Mouse (Mus musculus) heart, adult 2 months (tissue): ENCODE data around the gene Tubgcp2. TPM values are rescaled to one million over a fixed set of nuclear protein-coding genes. Genes with fewer than 3 reads are reported as not detected.

ENCODE experiments used
- DNase-seq, 2 experiments: peaks; one replicate each; pipeline ENCODE4 v3.0.0; 2021
- H3K27ac ChIP-seq: fragments of 200-600 bp; 2 replicates; pipeline ENCODE4 v1.8.1; 2022
- H3K27me3 ChIP-seq: fragments of 200-500 bp; 2 replicates; pipeline ENCODE4 v1.6.1; 2012; ENCODE audit warnings: mild to moderate bottlenecking, low read length, inconsistent platforms, mixed read lengths; ENCODE audit not compliant: control insufficient read depth, insufficient read depth
- H3K36me3 ChIP-seq: fragments of 200-500 bp; 2 replicates; pipeline ENCODE4 v1.6.1; 2012; ENCODE audit warnings: low read length, inconsistent platforms; ENCODE audit not compliant: control insufficient read depth, insufficient read depth
- H3K4me1 ChIP-seq: fragments of 200-500 bp; 2 replicates; pipeline ENCODE4 v1.6.1; 2011; ENCODE audit warnings: low read length; ENCODE audit not compliant: control insufficient read depth, insufficient read depth
- H3K4me3 ChIP-seq: fragments of 200-600 bp; 2 replicates; pipeline ENCODE4 v1.8.1; 2022
- H3K79me2 ChIP-seq: fragments of 200-500 bp; replicated peaks from 2 replicates; pipeline ENCODE4 v1.6.1; 2012; ENCODE audit warnings: mild to moderate bottlenecking, inconsistent platforms, low read length, moderate library complexity, mixed read lengths; ENCODE audit not compliant: control insufficient read depth, insufficient read depth
- H3K9ac ChIP-seq: fragments of 200-500 bp; 2 replicates; pipeline ENCODE4 v1.6.1; 2012; ENCODE audit warnings: low read depth, mild to moderate bottlenecking, control low read depth, inconsistent platforms, low read length, mixed read lengths
- CTCF ChIP-seq: fragments of 200-600 bp; IDR thresholded peaks from 2 replicates; pipeline ENCODE4 v1.8.1; 2022; ENCODE audit warnings: antibody characterized with exemption, mild to moderate bottlenecking, moderate library complexity
- EP300 ChIP-seq: fragments of 200-500 bp; IDR thresholded peaks from 2 replicates; pipeline ENCODE4 v1.6.1; 2011; ENCODE audit warnings: low read depth, low read length, control low read depth; ENCODE audit not compliant: insufficient read depth
- POLR2A ChIP-seq: fragments of 200-500 bp; IDR thresholded peaks from 2 replicates; pipeline ENCODE4 v1.6.1; 2011; ENCODE audit warnings: mild to moderate bottlenecking, low read depth, low read length, control low read depth; ENCODE audit not compliant: insufficient read depth
- WGBS: fragments of 180-500 bp; shearing (Covaris S2); methylation state at CpG from one replicate; pipeline ENCODE4 v1.1.7; 2018; 5-methylcytosine and 5-hydroxymethylcytosine counted together
- intact Hi-C: fragments of 180-260 bp; cut with DNase I; formaldehyde crosslinking; loops from one replicate; pipeline ENCODE4 v1.15.1; 2025
- polyA plus RNA-seq: library from polyadenylated mRNA; depleted of rRNA; stranded (reverse); fragments of >200 nt; gene quantifications from 2 replicates; pipeline ENCODE4 v1.2.3, GENCODE M21; 2012
- total RNA-seq, 2 experiments: library from RNA; stranded (reverse); gene quantifications; 2 replicates each; pipeline ENCODE4 v1.2.3; 2021

The Tubgcp2 gene
- total and polyA plus RNA-seq, 3 experiments: 21.7 to 33.5 (median 28.4) TPM

DNA sequence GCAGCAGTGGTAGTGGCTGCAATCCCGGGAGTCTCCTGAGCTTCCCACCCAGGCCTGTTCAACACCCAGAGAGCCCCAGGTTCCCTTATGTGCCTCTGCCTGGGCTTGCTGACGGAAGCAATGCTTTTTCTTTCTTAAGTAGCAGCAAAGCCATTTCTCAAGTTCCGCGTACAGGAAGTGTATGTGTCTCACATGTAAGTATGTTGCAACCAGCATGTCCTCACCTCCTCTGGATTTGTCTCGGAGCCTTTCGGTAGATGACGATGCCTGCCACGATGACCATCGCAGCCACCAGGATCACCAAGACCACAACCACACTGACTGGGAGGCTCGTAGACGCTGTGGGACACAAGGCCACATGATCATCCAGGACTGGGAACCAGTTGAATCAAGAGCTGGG, 52.0 kb downstream of the Tubgcp2 start:
- 89% methylated on average over 11 of the region's 11 CpGs for WGBS
- intact Hi-C loops: no loop called here
- H3K36me3 ChIP-seq: no peaks in the 10 kb centered on the region
- TF ChIP-seq POLR2A (no peak), CTCF (no peak), EP300 (no peak)
- no peak overlapping the region for H3K9ac ChIP-seq
- H3K27me3 ChIP-seq: no peaks in the 10 kb centered on the region
- no peak overlapping the region for H3K4me3 ChIP-seq
- no peaks in the 10 kb centered on the region for H3K79me2 ChIP-seq
- no peak overlapping the region for H3K27ac ChIP-seq
- no peaks in the 10 kb centered on the region for H3K4me1 ChIP-seq
- DNase-seq: no peak

DNA sequence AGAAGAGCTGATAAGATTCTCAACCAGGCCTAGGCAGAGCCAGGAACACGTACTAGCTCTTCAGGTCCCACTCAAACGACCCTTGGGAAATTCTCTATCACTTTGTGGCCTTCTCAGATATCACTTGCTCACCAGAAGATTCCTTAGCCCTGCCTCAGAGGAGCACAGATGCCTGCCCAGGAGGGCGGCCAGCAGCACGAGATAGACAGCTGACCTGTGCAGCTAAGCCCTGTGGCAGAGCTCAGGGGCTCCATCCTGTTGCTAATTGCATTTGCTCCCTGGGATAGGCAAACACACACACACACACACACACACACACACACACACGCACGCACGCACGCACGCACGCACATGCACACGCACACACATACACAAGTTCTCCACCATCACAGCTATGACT, 54.4 kb downstream of the Tubgcp2 start:
- Histone ChIP-seq H3K9ac (no peak overlapping the region), H3K4me1 (peaks cover 3% of the 10 kb centered on the region), H3K79me2 (no peaks in the 10 kb centered on the region), H3K27ac (no peak overlapping the region), H3K27me3 (no peaks in the 10 kb centered on the region), H3K4me3 (no peak overlapping the region), H3K36me3 (no peaks in the 10 kb centered on the region)
- WGBS: 81% methylated on average over 11 of the region's 11 CpGs
- TF ChIP-seq CTCF (no peak), POLR2A (no peak), EP300 (no peak)
- DNase-seq: no peak
- intact Hi-C loops: no loop called here

DNA sequence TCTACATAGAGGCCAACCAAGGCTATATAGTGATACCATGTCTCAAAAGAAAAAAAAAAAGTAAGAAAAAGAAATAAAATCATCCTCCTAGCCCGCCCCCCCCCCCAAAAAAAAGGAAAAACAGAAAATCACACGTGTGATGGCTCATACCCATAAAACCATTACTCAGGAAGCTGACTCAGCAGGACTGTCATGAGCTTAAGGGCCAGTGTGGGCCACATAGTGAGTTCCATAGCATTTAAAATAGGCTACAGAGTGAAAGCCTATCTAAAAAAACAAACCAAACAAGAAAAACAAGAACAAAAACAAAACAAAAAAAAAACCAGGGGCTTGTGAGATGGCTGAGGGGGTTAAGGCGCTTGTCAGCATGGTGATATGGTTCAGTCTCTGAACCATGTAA, 55.7 kb downstream of the Tubgcp2 start:
- H3K79me2 ChIP-seq: no peaks in the 10 kb centered on the region
- H3K4me3 ChIP-seq: no peak overlapping the region
- 61% methylated on average over 3 of the region's 3 CpGs for WGBS
- H3K27me3 ChIP-seq: no peaks in the 10 kb centered on the region
- TF ChIP-seq CTCF (no peak), POLR2A (no peak), EP300 (no peak)
- H3K9ac ChIP-seq: no peak overlapping the region
- H3K36me3 ChIP-seq: no peaks in the 10 kb centered on the region
- no peak for DNase-seq
- no peak overlapping the region for H3K27ac ChIP-seq
- intact Hi-C loops: no loop called here
- H3K4me1 ChIP-seq: peaks cover 3% of the 10 kb centered on the region

DNA sequence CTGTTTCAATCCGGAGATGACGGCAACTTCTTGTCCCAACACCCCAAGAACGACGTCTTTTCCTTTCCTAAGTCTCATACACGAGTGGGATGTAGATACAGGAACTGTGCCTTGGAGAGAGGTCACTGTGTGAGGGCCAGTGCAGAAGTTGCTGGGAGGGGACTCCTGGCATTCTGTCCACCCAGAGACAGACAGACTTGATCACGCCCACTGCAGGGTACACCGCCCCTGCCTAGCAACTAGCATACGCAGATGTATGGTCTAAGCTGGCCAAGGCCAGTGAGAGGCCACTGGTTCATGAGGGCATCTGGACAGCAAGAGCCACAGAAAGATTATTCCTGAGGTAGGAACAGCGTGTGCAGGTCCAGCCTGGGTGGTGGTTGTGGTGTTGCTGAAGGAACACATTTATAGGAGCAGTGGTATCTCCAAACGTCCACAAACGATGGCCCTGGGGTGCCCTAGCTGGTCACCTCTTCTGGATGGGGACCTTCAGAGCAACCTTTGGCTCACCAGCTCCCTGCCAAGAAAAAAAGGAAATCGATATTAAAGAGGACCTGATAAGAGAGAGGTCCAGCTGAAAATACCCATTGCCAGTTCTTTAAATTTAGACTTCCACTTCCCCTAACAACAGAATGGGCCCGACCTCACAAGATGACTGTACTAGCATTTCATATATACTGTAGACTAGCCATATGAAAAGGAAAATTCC, 57.3 kb downstream of the Tubgcp2 start:
- Histone ChIP-seq H3K9ac (no peak overlapping the region), H3K27me3 (no peaks in the 10 kb centered on the region), H3K4me3 (peak overlapping the region; percentile 53), H3K4me1 (peaks cover 3% of the 10 kb centered on the region), H3K36me3 (no peaks in the 10 kb centered on the region), H3K79me2 (no peaks in the 10 kb centered on the region), H3K27ac (no peak overlapping the region; the same call in 1 of the 2 replicates)
- WGBS: 29% methylated on average over 13 of the region's 13 CpGs
- no peak for DNase-seq
- no peak for TF ChIP-seq CTCF
- TF ChIP-seq EP300: no peak
- intact Hi-C loops: no loop called here

DNA sequence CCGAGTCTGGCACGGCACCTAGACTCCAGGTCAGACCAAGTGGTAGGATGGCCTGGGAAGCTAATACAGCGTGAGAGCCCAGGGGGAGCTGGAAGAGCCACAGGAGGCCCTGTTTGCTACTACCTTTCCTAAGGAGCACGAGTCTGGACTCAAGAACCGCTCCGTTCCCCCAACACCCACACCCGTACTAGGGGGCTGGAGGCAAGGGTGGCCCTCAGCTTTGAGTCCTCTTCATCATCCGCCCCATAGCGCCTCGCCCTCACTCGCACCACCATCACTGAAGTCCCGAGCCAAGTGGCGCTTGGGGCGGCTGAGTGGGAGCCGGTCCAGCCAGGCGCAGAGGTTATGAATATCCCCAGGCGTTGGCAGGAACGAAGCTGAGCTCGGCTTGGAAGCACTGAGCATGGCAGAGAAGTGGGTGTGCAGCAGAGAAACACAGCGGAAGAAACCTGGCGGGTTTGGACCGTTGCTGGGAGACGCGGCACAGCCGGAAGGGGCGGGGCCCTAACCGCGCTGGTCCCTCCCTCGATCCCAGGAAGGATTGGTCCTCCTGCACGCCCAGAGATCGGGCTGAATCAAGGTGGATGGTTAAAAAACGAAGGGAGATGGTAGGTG, 58.1 kb downstream of the Tubgcp2 start, which contains the start of gene 6430531B16Rik:
Gene 6430531B16Rik (minus strand): TSS at position 478 of the 615 bp plus-strand sequence.
- H3K4me3 ChIP-seq: peak within 1 kb of the TSS; percentile 53
- no peak within 1 kb of the TSS; the same call in 1 of the 2 replicates for H3K27ac ChIP-seq
- no peaks in the 10 kb centered on the region for H3K27me3 ChIP-seq
- no peaks in the 10 kb centered on the region for H3K79me2 ChIP-seq
- intact Hi-C loops: no loop called here
- peak; percentile 81 to 83 for DNase-seq
- TF ChIP-seq CTCF (no peak), EP300 (no peak), POLR2A (no peak)
- 5% methylated on average over 32 of the region's 32 CpGs for WGBS
- H3K4me1 ChIP-seq: peaks cover 3% of the 10 kb centered on the region
- no peak within 1 kb of the TSS for H3K9ac ChIP-seq
- no peaks in the 10 kb centered on the region for H3K36me3 ChIP-seq

DNA sequence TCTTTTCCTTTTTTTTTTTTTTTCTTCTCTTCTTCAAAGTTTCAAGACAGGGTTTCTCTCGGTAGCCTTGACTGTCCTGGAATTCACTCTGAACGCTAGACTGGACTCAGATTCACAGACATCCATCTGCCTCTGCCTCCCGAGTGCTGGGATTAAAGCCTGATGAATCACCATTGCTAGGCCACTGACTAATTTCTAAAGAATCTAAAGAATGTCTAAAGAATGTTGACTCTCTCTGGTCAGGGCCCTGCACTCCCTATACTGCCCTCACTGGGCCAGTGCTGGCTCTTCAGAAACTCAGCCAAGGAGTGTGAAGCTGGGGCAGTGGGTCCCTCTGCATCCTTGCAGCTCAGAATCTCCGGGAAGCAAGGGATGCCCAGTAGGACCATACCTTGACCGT, 61.0 kb downstream of the Tubgcp2 start:
- no peaks in the 10 kb centered on the region for H3K27me3 ChIP-seq
- H3K27ac ChIP-seq: no peak overlapping the region
- WGBS: 45% methylated on average over 5 of the region's 5 CpGs
- TF ChIP-seq POLR2A (no peak), CTCF (no peak), EP300 (no peak)
- intact Hi-C loops: no loop called here
- no peaks in the 10 kb centered on the region for H3K36me3 ChIP-seq
- H3K9ac ChIP-seq: no peak overlapping the region
- no peaks in the 10 kb centered on the region for H3K79me2 ChIP-seq
- peaks cover 3% of the 10 kb centered on the region for H3K4me1 ChIP-seq
- no peak overlapping the region for H3K4me3 ChIP-seq
- no peak for DNase-seq
